Comparison of ENCODE assay signal across 22 mouse cellular contexts in the genomic region with DNA sequence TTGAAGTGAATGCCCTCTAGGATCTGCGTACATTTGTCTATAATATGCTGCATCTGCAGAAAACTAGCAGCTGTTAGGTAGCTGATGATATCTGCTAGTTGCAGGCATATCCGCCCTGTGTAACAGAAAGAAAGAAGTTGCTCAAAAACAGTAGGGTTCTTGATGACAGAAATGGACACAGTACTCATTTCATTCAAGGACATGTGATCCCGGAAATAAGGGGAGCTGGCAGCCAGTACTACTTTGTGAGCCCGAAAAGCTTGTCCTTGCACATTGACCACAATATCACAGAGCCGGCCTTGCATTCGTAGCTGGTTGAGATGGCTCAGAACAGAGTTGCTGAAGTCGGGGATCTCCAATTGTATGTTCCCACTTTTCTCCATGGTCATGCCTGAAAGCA. TPM values are rescaled to one million over a fixed set of nuclear protein-coding genes. Genes with fewer than 3 reads are reported as not detected.
DNase-seq lines count a peak whose midpoint lies in the region; ATAC-seq lines count a peak whose summit lies in the region.
"Had no signal": no experiment of that assay in that cellular context is flagged by ENCODE, and none has a peak within 500 bp of the region (broad histone marks: within the 10 kb centered on the region; RNA-seq: fewer than 3 reads in every experiment).

No protein-coding gene starts in this region.

- peak; percentile 79 to 90 for DNase-seq in adrenal gland, adult (ENCODE audit: inconsistent age in 2 of 2, low spot score in 1 of 2)
- DNase-seq in adrenal gland, postnatal 4 days (ENCODE audit: low spot score in 2 of 2): no peak
- DNase-seq in liver (no peak), MEL-GATA-1-ER (ENCODE audit: extremely low read depth, low read depth) (peak; percentile 80)
- DNase-seq in adrenal gland, postnatal 36 days: peak; percentile 72 to 76
- DNase-seq in midbrain, embryonic 14.5 days: no peak
- DNase-seq in left cerebral cortex, postnatal 14 days (ENCODE audit: low spot score in 2 of 2): no peak
- DNase-seq: cerebellum, postnatal 36 days; gastrocnemius, adult 2 months; heart, postnatal 4 days; kidney, adult 18-20 months; kidney, postnatal 25 days; lung, adult 18-20 months; lung, postnatal 10 days had no signal

- H3K4me1 ChIP-seq in liver, embryonic 12.5 days: peaks cover 33% of the 10 kb centered on the region
- H3K4me1 ChIP-seq in midbrain, embryonic 14.5 days (ENCODE audit: control insufficient read depth, insufficient read depth, low read length): peaks cover 15% of the 10 kb centered on the region

- intact Hi-C loops in left cerebral cortex, postnatal 14 days (cut with DNase I): loop anchor here (10.0 kb wide), 1 partner anchor 288 kb away; no protein-coding TSS in a partner anchor

- H3K4me2 ChIP-seq in liver, embryonic 12.5 days: no peak overlapping the region; the same call in 1 of the 2 replicates
- no peak overlapping the region for H3K4me2 ChIP-seq in midbrain, embryonic 14.5 days (ENCODE audit: low read length)
- H3K4me2 ChIP-seq: forebrain, embryonic 12.5 days; heart, embryonic 15.5 days had no signal

- no peaks in the 10 kb centered on the region for H3K27me3 ChIP-seq in liver, embryonic 12.5 days (replicated peaks)
- H3K27me3 ChIP-seq in midbrain, embryonic 14.5 days (ENCODE audit: control insufficient read depth, insufficient read depth, low read length): no peaks in the 10 kb centered on the region
- H3K27me3 ChIP-seq: forebrain, embryonic 12.5 days; heart, embryonic 15.5 days; limb, embryonic 12.5 days had no signal

- H3K36me3 ChIP-seq in liver, embryonic 12.5 days: peaks cover 41% of the 10 kb centered on the region
- peaks cover 45% of the 10 kb centered on the region for H3K36me3 ChIP-seq in midbrain, embryonic 14.5 days (ENCODE audit: control insufficient read depth, insufficient read depth, low read length)

- 78% methylated on average over 7 of the region's 7 CpGs for WGBS in liver, embryonic 12.5 days (ENCODE audit: insufficient replicate concordance)
- 88% methylated on average over 7 of the region's 7 CpGs for WGBS in midbrain, embryonic 14.5 days

- no peak overlapping the region for H3K4me3 ChIP-seq in liver, embryonic 12.5 days
- no peak overlapping the region for H3K4me3 ChIP-seq in midbrain, embryonic 14.5 days (replicated peaks; ENCODE audit: low read depth, low read length)
- H3K4me3 ChIP-seq: forebrain, embryonic 12.5 days; gastrocnemius, adult 2 months; heart, embryonic 15.5 days; layer of hippocampus, adult 2 months; limb, embryonic 12.5 days; midbrain, embryonic 10.5 days had no signal

- ATAC-seq in liver, embryonic 12.5 days: no peak
- ATAC-seq in midbrain, embryonic 14.5 days (ENCODE audit: low FRiP score, low TSS enrichment): no peak
- ATAC-seq: inflammation-experienced regulatory T-cells, adult 6 months had no signal

- H3K27ac ChIP-seq in liver, embryonic 12.5 days: 0 out of 2 replicates have a peak overlapping the region, but pooled peaks have one; percentile 48
- H3K27ac ChIP-seq in midbrain, embryonic 14.5 days (replicated peaks; ENCODE audit: low read depth, low read length): no peak overlapping the region
- H3K27ac ChIP-seq: forebrain, embryonic 12.5 days; gastrocnemius, adult 2 months; heart, embryonic 15.5 days; hindbrain, embryonic 14.5 days; layer of hippocampus, adult 2 months; limb, embryonic 12.5 days; midbrain, embryonic 10.5 days had no signal

- H3K9me3 ChIP-seq in liver, embryonic 12.5 days (replicated peaks): no peaks in the 10 kb centered on the region
- H3K9me3 ChIP-seq in midbrain, embryonic 14.5 days (ENCODE audit: control insufficient read depth, low read length): no peaks in the 10 kb centered on the region
- H3K9me3 ChIP-seq: forebrain, embryonic 12.5 days; heart, embryonic 15.5 days; limb, embryonic 12.5 days; midbrain, embryonic 10.5 days had no signal

- peak overlapping the region; percentile 12; the same call in 1 of the 2 replicates for H3K9ac ChIP-seq in liver, embryonic 12.5 days
- no peak overlapping the region for H3K9ac ChIP-seq in midbrain, embryonic 14.5 days (replicated peaks; ENCODE audit: low read length)
- H3K9ac ChIP-seq: forebrain, embryonic 12.5 days; heart, embryonic 15.5 days; hindbrain, embryonic 14.5 days; limb, embryonic 12.5 days had no signal

RNA-seq across cellular contexts. Expression of a gene that starts 2.3 kb away (rescaled TPM):
- 10 to 100 TPM; 26.4 to 29.5 TPM for total RNA-seq in adrenal gland, postnatal 4 days (2021)
- 2.5 and 3.1 TPM in 2 replicates for polyA plus RNA-seq in liver, embryonic 12.5 days (2016; fragmentation: Nextera tagmentation; extraction: Ambion mirVana)
- total RNA-seq in adrenal gland, postnatal 36 days (2021): 10 to 100 TPM; 13.4 to 19.1 TPM
- 18.4 and 23.7 TPM in 2 replicates for polyA plus RNA-seq in midbrain, embryonic 14.5 days (2014; fragmentation: Nextera tagmentation; extraction: Ambion mirVana)
- total RNA-seq in left cerebral cortex, postnatal 14 days (2021): 10 to 100 TPM; 11.4 to 14.9 TPM

RNA-seq across cellular contexts. Expression of a gene that starts 38.1 kb away (rescaled TPM):
- 10 to 100 TPM; 30.2 to 31.0 TPM for total RNA-seq in adrenal gland, postnatal 4 days (2021)
- polyA plus RNA-seq in liver, embryonic 12.5 days (2016; fragmentation: Nextera tagmentation; extraction: Ambion mirVana): 50.2 and 51.1 TPM in 2 replicates
- 10 to 100 TPM; 27.2 to 34.2 TPM for total RNA-seq in adrenal gland, postnatal 36 days (2021)
- polyA plus RNA-seq in midbrain, embryonic 14.5 days (2014; fragmentation: Nextera tagmentation; extraction: Ambion mirVana): 21.1 and 29.5 TPM in 2 replicates
- total RNA-seq in left cerebral cortex, postnatal 14 days (2021): 10 to 100 TPM; 22.4 to 24.0 TPM

RNA-seq across cellular contexts. Expression of a gene that starts 38.2 kb away (rescaled TPM):
- total RNA-seq in adrenal gland, postnatal 4 days (2021): 10 to 100 TPM in 1 of 2 experiments, 1 to 10 TPM in 1; 9.6 to 10.2 TPM
- polyA plus RNA-seq in liver, embryonic 12.5 days (2016; fragmentation: Nextera tagmentation; extraction: Ambion mirVana): 34.2 and 36.3 TPM in 2 replicates
- total RNA-seq in adrenal gland, postnatal 36 days (2021): 1 to 10 TPM; 2.8 to 3.8 TPM
- polyA plus RNA-seq in midbrain, embryonic 14.5 days (2014; fragmentation: Nextera tagmentation; extraction: Ambion mirVana): 9.6 and 12.5 TPM in 2 replicates
- total RNA-seq in left cerebral cortex, postnatal 14 days (2021): 1 to 10 TPM; 1.6 to 1.8 TPM

RNA-seq across cellular contexts. Expression of a gene that starts 54.0 kb away (rescaled TPM):
- 100 to 1,000 TPM in 1 of 2 experiments, 10 to 100 TPM in 1; 10.2 to 294 TPM for total RNA-seq in adrenal gland, postnatal 4 days (2021)
- 226 and 233 TPM in 2 replicates for polyA plus RNA-seq in liver, embryonic 12.5 days (2016; fragmentation: Nextera tagmentation; extraction: Ambion mirVana)
- 1 to 10 TPM in 1 of 2 experiments, under 1 TPM in 1; 0.36 to 1.8 TPM for total RNA-seq in adrenal gland, postnatal 36 days (2021)
- polyA plus RNA-seq in midbrain, embryonic 14.5 days (2014; fragmentation: Nextera tagmentation; extraction: Ambion mirVana): 2.9 and 3.1 TPM in 2 replicates
- under 1 TPM; 0.29 to 0.53 TPM for total RNA-seq in left cerebral cortex, postnatal 14 days (2021)

Comparison
In these comparisons a context has a peak if more than half of its experiments do, and no peak if none do; other contexts are left out.
1. DNase-seq: peak in adrenal gland, adult (2 of 2), MEL-GATA-1-ER (single experiment) and adrenal gland, postnatal 36 days (2 of 2); none in adrenal gland, postnatal 4 days (0 of 2), liver (single experiment), midbrain, embryonic 14.5 days (single experiment) and left cerebral cortex, postnatal 14 days (0 of 2).